Mouse (Mus musculus) midbrain, embryonic 11.5 days (tissue): Measurements from ENCODE around the gene Ccdc51. TPM values are rescaled to one million over a fixed set of nuclear protein-coding genes. Genes with fewer than 3 reads are reported as not detected.
A peak's percentile ranks its signal among the peaks of the same experiment; 100 is the strongest.

Source experiments
- ATAC-seq: fragments of 200-750 bp; cut with Nextera tagmentation; 2 replicates; pipeline ENCODE4 v1.8.0; 2017; ENCODE audit warnings: moderate TSS enrichment, moderate library complexity; ENCODE audit not compliant: low FRiP score
- DNase-seq: peaks from one replicate; pipeline ENCODE4 v3.0.0; 2015; ENCODE audit warnings: low spot score; ENCODE audit errors: missing footprints
- H3K27ac ChIP-seq: fragments of 300-500 bp; sonication (generic); 2 replicates; pipeline ENCODE4 v1.5.1; 2014; ENCODE audit warnings: low read depth, low read length
- H3K27me3 ChIP-seq: fragments of 300-500 bp; sonication (generic); 2 replicates; pipeline ENCODE4 v1.6.1; 2014; ENCODE audit warnings: mild to moderate bottlenecking, low read length, moderate library complexity, mixed read lengths; ENCODE audit not compliant: control insufficient read depth, insufficient read depth
- H3K36me3 ChIP-seq: fragments of 300-500 bp; sonication (generic); 2 replicates; pipeline ENCODE4 v1.6.1; 2014; ENCODE audit warnings: mild to moderate bottlenecking, low read length, moderate library complexity, mixed read lengths; ENCODE audit not compliant: control insufficient read depth, insufficient read depth
- H3K4me1 ChIP-seq: fragments of 300-500 bp; sonication (generic); 2 replicates; pipeline ENCODE4 v1.6.1; 2014; ENCODE audit warnings: low read length; ENCODE audit not compliant: control insufficient read depth, insufficient read depth
- H3K4me2 ChIP-seq: fragments of 300-500 bp; sonication (generic); 2 replicates; pipeline ENCODE4 v1.6.1; 2014; ENCODE audit warnings: mild to moderate bottlenecking, moderate library complexity
- H3K4me3 ChIP-seq: fragments of 300-500 bp; sonication (generic); 2 replicates; pipeline ENCODE4 v1.5.1; 2014; ENCODE audit warnings: low read depth, low read length
- H3K9ac ChIP-seq: fragments of 300-500 bp; sonication (generic); 2 replicates; pipeline ENCODE4 v1.6.1; 2014; ENCODE audit warnings: low read length
- H3K9me3 ChIP-seq: fragments of 300-500 bp; sonication (generic); 2 replicates; pipeline ENCODE4 v1.6.1; 2016; ENCODE audit warnings: low read length; ENCODE audit not compliant: control insufficient read depth
- WGBS: fragments of 180-500 bp; shearing (Covaris S2); extraction: QIAGEN DNeasy Blood & Tissue Kit; methylation state at CpG from one replicate; pipeline ENCODE4 v1.1.7; 2014; 5-methylcytosine and 5-hydroxymethylcytosine counted together
- polyA plus RNA-seq: library from polyadenylated mRNA; unstranded; fragments of >200 nt; fragmentation: Nextera tagmentation; extraction: Ambion mirVana; gene quantifications from 2 replicates; pipeline ENCODE4 v1.2.1, GENCODE M21; 2014

Ccdc51 gene
- polyA plus RNA-seq, 1 experiment from 2014 or later = 11.4 TPM

DNA sequence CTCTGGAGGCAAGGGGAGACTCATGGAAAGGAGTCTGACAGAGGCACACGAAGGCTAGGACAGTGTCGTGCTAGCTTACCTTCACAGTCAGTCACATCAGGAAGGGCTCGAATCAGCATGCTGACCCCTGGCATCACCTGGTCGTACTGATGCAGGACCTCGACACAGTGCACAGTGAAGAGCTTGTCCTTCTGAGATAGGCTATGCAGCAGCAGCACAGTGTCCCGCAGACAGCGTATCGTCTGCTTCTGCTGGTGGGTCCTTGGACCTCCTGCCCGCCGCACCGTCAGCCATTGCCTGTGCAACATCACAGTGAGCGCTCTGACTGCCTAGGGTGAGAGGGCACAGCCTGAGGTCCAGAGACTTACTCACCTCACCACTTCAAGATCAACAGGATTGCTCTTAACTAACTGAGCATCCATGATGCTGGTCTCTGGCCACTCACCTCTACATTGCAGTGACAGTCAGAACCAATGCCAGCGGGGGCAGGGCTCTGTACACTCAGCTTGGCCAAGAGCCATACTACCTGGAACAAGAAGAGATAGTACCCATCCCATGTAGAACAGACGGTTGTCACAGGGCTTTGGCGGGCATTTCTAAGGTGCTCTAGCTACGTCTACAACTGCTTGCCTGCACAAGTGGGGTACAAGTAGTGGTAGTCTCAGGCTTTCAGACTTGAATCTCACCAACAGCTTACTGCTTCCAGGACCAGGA, 22.0 kb upstream of the Ccdc51 start:
- Histone ChIP-seq H3K4me2 (no peak overlapping the region), H3K36me3 (peaks cover 21% of the 10 kb centered on the region), H3K27me3 (no peaks in the 10 kb centered on the region), H3K4me3 (no peak overlapping the region), H3K9me3 (no peaks in the 10 kb centered on the region), H3K4me1 (peaks cover 6% of the 10 kb centered on the region; the same call in 1 of the 2 replicates), H3K9ac (no peak overlapping the region), H3K27ac (no peak overlapping the region)
- DNase-seq (no peak), ATAC-seq (no peak; the same call in 1 of the 2 replicates)
- WGBS = 91% methylated on average over 16 of the region's 16 CpGs

DNA sequence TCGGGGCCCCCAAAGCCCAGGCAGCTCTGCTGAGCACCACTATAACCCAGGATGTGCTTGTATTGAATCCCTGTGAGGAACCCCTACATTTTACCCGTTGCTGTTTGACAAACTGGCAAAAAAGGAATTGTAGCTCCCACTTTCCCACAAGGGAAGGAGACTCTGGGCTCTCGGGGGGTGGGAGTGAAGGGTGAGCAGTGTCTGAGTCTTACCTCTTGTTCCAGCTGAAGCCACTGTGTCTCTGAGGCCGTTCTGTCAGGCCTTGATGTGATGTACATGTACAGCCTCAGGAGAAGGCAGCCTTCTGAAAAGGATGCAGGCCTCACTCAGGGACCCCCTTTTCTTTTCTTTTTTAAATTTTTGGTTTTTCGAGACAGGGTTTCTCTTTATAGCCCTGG, 21.4 kb upstream of the Ccdc51 start:
- WGBS = 84% methylated on average over 5 of the region's 5 CpGs
- H3K36me3 ChIP-seq = peaks cover 26% of the 10 kb centered on the region
- H3K27ac ChIP-seq = no peak overlapping the region

DNA sequence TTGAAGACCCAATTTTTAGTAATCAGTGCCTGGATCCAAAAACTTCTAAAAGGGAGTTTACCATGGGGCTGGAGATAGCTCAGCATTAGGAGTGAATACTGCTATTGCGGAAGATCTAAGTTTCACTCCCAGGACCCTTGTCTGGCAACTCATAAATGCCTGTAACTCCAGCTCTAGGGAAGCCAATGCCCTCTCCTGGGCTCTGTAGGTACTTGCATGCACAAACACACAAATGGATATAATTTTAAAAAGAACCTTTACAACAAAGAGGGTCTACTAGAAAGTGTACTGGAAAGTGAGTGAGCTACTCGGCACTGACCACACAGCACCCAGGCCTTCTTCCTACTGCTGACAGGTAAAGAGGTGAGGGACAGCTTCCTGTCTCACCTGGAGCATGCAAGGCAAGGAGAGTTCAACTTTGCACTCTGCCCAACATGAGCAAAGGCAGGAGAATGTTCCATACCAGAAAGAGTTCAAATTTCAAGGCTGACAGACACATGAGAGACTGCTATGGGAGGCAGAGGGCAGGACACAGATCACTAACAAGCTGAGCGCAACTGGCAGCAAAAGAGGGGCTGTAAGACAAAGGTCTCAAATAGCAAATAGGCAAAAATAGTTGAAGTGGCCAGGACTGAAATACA, 14.1 kb upstream of the Ccdc51 start:
- 94% methylated on average over 3 of the region's 3 CpGs for whole genome bisulfite sequencing
- Histone ChIP-seq H3K9me3 (no peaks in the 10 kb centered on the region), H3K4me1 (peaks cover 7% of the 10 kb centered on the region), H3K27me3 (no peaks in the 10 kb centered on the region), H3K9ac (no peak overlapping the region), H3K4me3 (no peak overlapping the region), H3K36me3 (peaks cover 49% of the 10 kb centered on the region), H3K4me2 (no peak overlapping the region), H3K27ac (no peak overlapping the region)
- DNase-seq (no peak), ATAC-seq (no peak)

More for the DNA sequence above, 21.4 kb upstream of the Ccdc51 start:
- Histone ChIP-seq H3K4me3 (no peak overlapping the region), H3K9me3 (no peaks in the 10 kb centered on the region), H3K4me1 (peaks cover 6% of the 10 kb centered on the region; the same call in 1 of the 2 replicates), H3K27me3 (no peaks in the 10 kb centered on the region), H3K4me2 (no peak overlapping the region), H3K9ac (no peak overlapping the region)
- DNase-seq (no peak), ATAC-seq (no peak)

DNA sequence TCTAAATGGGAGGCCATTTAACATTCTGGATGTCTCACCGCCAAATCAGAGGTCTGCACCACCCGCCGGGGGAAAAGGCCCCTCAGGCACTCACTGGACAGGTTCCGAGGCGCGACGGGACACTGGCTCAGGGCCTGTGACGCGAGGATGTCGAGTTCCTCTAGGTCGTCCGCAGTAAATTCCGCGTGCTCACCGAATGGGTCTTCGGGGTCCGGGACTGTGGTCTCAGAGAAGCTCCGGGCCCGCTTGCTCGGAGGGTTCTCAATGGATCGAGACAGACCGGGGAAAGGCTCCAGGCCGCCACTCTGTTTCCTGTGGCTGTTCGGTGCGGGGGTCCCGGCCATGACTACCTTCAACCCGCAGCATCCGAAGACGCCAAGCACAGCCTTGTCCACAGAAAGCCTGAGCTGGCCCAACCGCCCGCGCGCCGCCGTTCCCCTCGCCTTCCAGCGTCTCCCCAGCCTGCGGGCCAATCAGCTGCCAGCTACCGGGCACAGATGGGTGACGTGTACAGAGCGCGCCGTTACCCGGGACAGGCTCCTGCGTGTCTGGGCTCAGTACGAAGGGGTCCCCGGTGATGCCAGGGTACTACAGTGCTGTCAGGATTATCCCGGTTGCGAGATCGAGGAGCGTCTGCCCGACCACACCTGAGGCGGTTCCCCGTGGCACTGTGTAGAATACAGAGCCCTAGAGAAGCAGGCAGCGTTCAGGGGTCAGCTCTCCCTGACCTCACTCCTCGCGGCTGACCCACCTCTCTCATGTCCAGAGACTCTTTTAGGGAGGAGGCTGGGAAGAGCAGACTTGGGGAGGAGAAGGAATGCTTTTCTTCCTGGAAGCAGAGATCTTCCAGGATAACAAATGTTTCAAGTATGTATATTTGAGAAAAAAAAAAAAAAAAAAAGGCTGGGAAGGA, 8.4 kb upstream of the Ccdc51 start, which contains the start of gene Atrip:
Atrip (minus strand) TSS at position 464 of the 913 bp plus-strand sequence.
- H3K27me3 ChIP-seq = no peaks in the 10 kb centered on the region
- peak; percentile 98 for DNase-seq
- H3K4me2 ChIP-seq = peak within 1 kb of the TSS; percentile 91
- H3K36me3 ChIP-seq = peaks cover 13% of the 10 kb centered on the region; the same call in 1 of the 2 replicates
- H3K9me3 ChIP-seq = no peaks in the 10 kb centered on the region
- WGBS = under 1% methylated on average over 57 of the region's 57 CpGs
- peak within 1 kb of the TSS; percentile 92 for H3K9ac ChIP-seq
- peak; percentile 99 for ATAC-seq
- H3K4me1 ChIP-seq = peaks cover 13% of the 10 kb centered on the region
- H3K4me3 ChIP-seq = peak within 1 kb of the TSS; percentile 84
- no peak within 1 kb of the TSS; the same call in 1 of the 2 replicates for H3K27ac ChIP-seq

DNA sequence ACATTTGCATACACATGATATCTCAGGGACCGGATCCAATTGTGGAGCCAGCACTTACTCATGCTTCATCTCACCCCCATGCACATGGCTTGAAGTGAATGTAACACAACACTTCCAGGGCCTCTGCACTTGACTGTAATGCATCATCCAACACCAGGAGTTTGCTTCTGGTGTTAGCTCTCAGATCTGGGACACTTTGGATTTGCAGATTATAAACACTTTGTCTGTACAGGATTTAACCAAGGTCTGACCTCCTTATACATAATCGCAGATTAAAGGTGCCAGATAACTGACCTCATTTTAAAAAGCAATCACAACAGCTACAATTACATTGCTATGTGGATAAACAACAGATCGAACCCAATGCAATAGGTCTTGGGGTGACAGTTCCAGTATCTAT, 1.8 kb upstream of the Ccdc51 start:
- Histone ChIP-seq H3K4me3 (no peak overlapping the region), H3K9ac (no peak overlapping the region), H3K9me3 (no peaks in the 10 kb centered on the region), H3K36me3 (no peaks in the 10 kb centered on the region), H3K27ac (no peak overlapping the region), H3K27me3 (no peaks in the 10 kb centered on the region), H3K4me2 (no peak overlapping the region), H3K4me1 (peaks cover 14% of the 10 kb centered on the region)
- WGBS = 93% methylated on average over 3 of the region's 3 CpGs
- ATAC-seq (no peak), DNase-seq (no peak)

DNA sequence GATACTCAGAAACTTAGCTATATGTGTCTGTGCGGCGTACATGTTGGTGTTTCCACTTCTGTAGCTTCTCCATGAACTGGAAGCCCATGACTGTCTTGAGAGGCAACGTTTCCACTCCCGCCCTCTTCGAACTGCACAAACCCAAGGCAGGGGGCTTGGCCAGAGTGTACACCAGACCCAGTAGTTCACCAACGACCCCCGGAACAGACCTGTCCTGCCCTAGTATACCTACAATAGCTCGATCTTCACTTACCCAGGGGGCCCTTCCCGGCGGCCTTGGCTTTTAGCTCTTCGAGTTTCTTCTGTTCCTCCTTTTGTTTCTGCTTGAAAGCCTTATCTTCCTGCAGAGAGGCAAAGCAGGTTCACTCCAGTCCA, 557 bp upstream of the Ccdc51 start:
- WGBS = 10% methylated on average over 11 of the region's 11 CpGs
- no peaks in the 10 kb centered on the region for H3K36me3 ChIP-seq
- peak; percentile 28 for ATAC-seq
- peak overlapping the region; percentile 60 for H3K4me3 ChIP-seq
- H3K9ac ChIP-seq = peak overlapping the region; percentile 71
- peaks cover 14% of the 10 kb centered on the region for H3K4me1 ChIP-seq
- H3K9me3 ChIP-seq = no peaks in the 10 kb centered on the region
- peak overlapping the region; percentile 57 for H3K4me2 ChIP-seq
- DNase-seq = no peak
- no peak overlapping the region for H3K27ac ChIP-seq
- no peaks in the 10 kb centered on the region for H3K27me3 ChIP-seq

DNA sequence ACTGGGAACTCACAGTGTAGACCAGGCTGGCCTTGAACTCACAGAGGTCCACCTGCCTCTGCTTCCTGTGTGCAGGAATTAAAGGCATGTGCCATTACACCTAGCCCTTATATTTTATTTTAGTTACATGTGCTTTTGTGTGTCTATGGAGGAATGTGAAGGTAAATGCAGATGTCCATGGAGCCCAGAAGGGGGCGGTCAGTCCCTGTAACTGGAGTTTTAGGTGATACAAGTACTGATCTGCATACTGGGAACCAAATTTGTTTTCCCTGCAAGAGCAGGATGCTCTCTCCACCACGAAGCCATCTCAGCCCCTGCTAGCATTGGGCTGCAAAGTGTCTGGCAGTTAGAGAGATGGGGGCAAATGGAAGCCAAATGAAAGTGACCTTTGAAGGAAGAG, 2.6 kb downstream of the Ccdc51 start:
- 24% methylated on average over 2 of the region's 2 CpGs for WGBS
- no peak overlapping the region for H3K27ac ChIP-seq
- ATAC-seq (no peak), DNase-seq (no peak)
- H3K27me3 ChIP-seq = no peaks in the 10 kb centered on the region
- H3K36me3 ChIP-seq = no peaks in the 10 kb centered on the region
- H3K4me2 ChIP-seq = no peak overlapping the region
- no peak overlapping the region for H3K4me3 ChIP-seq
- H3K9ac ChIP-seq = no peak overlapping the region
- peaks cover 17% of the 10 kb centered on the region for H3K4me1 ChIP-seq
- no peaks in the 10 kb centered on the region for H3K9me3 ChIP-seq

DNA sequence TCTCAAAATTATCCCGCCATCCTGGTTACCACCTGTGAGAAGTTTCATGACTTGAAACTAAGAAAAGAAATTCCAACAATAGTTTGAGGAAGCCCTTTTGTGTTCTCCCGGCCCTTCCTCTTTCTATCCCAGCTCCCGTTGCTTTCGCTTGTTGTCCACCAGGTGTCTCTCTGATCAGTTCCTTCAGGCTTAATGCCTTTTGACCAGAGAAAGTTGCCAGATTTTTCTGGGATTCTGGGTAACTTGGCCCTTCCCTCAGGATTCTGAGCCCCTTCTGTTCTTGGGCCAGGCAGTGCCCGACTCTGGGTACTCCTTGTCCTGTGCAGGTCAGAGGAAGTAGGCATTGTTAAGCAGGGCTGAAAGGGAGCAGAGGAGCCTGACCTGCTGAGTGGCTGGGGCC, 5.7 kb downstream of the Ccdc51 start:
- peaks cover 7% of the 10 kb centered on the region for H3K4me1 ChIP-seq
- 14% methylated on average over 5 of the region's 5 CpGs for WGBS
- 0 out of 2 replicates have a peak, but pooled peaks cover 3% of the 10 kb centered on the region for H3K36me3 ChIP-seq
- no peaks in the 10 kb centered on the region for H3K9me3 ChIP-seq
- H3K4me2 ChIP-seq = no peak overlapping the region
- ATAC-seq (no peak), DNase-seq (no peak)
- no peak overlapping the region for H3K4me3 ChIP-seq
- H3K9ac ChIP-seq = no peak overlapping the region
- H3K27ac ChIP-seq = no peak overlapping the region
- H3K27me3 ChIP-seq = no peaks in the 10 kb centered on the region
